20 mouse cellular contexts compared by ENCODE assay signal in the genomic region with DNA sequence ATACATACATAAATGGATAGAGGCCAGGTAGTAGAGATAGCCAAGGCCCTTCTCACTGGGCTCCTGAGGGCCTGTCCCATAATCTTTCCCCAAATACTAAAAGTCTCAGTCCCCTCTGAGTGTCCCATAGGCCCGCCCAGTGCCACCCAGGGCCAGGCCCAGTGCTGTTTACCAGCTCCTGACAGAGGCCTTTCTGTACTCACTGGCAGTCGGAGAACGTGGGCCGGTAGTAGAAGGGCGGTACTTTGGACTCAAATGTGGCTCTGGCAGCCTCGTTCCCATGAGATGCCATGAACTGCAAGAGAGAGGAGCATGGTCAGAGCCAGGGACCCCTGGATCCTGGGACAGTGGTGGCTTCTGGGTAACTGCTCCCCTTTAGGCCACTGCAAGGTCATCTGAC. TPM values are rescaled to one million over a fixed set of nuclear protein-coding genes. Genes with fewer than 3 reads are reported as not detected.
"Had no signal": no experiment of that assay in that cellular context is flagged by ENCODE, and none has a peak within 500 bp of the region (broad histone marks: within the 10 kb centered on the region; RNA-seq: fewer than 3 reads in every experiment).

No protein-coding gene starts in this region.

- H3K36me3 ChIP-seq: intestine, embryonic 15.5 days; kidney, embryonic 15.5 days; limb, embryonic 12.5 days; liver, embryonic 13.5 days; lung, embryonic 15.5 days; neural tube, embryonic 13.5 days; stomach, embryonic 15.5 days had no signal

- H3K27me3 ChIP-seq: intestine, embryonic 15.5 days; kidney, embryonic 15.5 days; liver, embryonic 13.5 days; lung, embryonic 15.5 days; megakaryocyte, embryonic 14.5 days; neural tube, embryonic 13.5 days; stomach, embryonic 15.5 days had no signal

- H3K4me1 ChIP-seq: kidney, embryonic 15.5 days; limb, embryonic 12.5 days; lung, embryonic 15.5 days; neural tube, embryonic 13.5 days; stomach, embryonic 15.5 days had no signal

- H3K27ac ChIP-seq: intestine, embryonic 15.5 days; kidney, embryonic 15.5 days; limb, embryonic 12.5 days; liver, embryonic 13.5 days; lung, embryonic 15.5 days; macrophage; neural tube, embryonic 13.5 days; stomach, embryonic 15.5 days had no signal

- H3K4me2 ChIP-seq: intestine, embryonic 15.5 days; kidney, embryonic 15.5 days; limb, embryonic 12.5 days; liver, embryonic 13.5 days; lung, embryonic 15.5 days; midbrain, embryonic 11.5 days; neural tube, embryonic 13.5 days; stomach, embryonic 15.5 days had no signal

- H3K9me3 ChIP-seq: intestine, embryonic 15.5 days; kidney, embryonic 15.5 days; limb, embryonic 12.5 days; liver, embryonic 13.5 days; lung, embryonic 15.5 days; megakaryocyte, embryonic 14.5 days; neural tube, embryonic 13.5 days; stomach, embryonic 15.5 days had no signal

- H3K4me3 ChIP-seq: intestine, embryonic 15.5 days; kidney, embryonic 15.5 days; limb, embryonic 12.5 days; liver, embryonic 13.5 days; lung, embryonic 15.5 days; megakaryocyte, embryonic 14.5 days; neural tube, embryonic 13.5 days; stomach, embryonic 15.5 days had no signal

- ATAC-seq: intestine, embryonic 15.5 days; liver, postnatal 0 days; midbrain, embryonic 16.5 days had no signal

- DNase-seq: kidney, adult 18-20 months; kidney, postnatal 25 days; liver; liver, embryonic 13.5 days; liver, postnatal 0 days; lung, postnatal 14 days; spleen, adult 18-20 months; thymus, postnatal 14 days had no signal

- H3K9ac ChIP-seq: intestine, embryonic 15.5 days; kidney, embryonic 15.5 days; limb, embryonic 12.5 days; liver, embryonic 13.5 days; liver, postnatal 0 days; lung, embryonic 15.5 days; neural tube, embryonic 13.5 days; stomach, embryonic 15.5 days had no signal

RNA-seq across cellular contexts. Expression of a gene that starts 50.3 kb away (rescaled TPM):
- total RNA-seq: layer of hippocampus, adult 18-20 months; left cerebral cortex, postnatal 36 days had no signal
- polyA plus RNA-seq: liver, embryonic 13.5 days; liver, postnatal 0 days; lung, embryonic 15.5 days; macrophage; midbrain, embryonic 11.5 days; midbrain, embryonic 16.5 days; neural tube, embryonic 13.5 days had no signal
